Mouse (Mus musculus) midbrain, embryonic 15.5 days (tissue): ENCODE measurements around the gene Gm30737. TPM values are rescaled to one million over a fixed set of nuclear protein-coding genes. Genes with fewer than 3 reads are reported as not detected.
"Not testable (repeated sequence)": the region's sequence is repeated elsewhere in the genome, so short reads cannot be mapped to it uniquely, and the experiment has no call there.

Experiments used
- ATAC-seq: fragments of 200-750 bp; cut with Nextera tagmentation; replicated peaks from 2 replicates; pipeline ENCODE4 v1.8.0; 2017; ENCODE audit warnings: moderate TSS enrichment
- H3K27ac ChIP-seq: fragments of 300-500 bp; sonication (generic); 2 replicates; pipeline ENCODE4 v1.5.1; 2015; ENCODE audit warnings: mild to moderate bottlenecking, inconsistent platforms
- H3K27me3 ChIP-seq: fragments of 300-500 bp; sonication (generic); replicated peaks from 2 replicates; pipeline ENCODE4 v1.6.1; 2015; ENCODE audit warnings: inconsistent platforms
- H3K36me3 ChIP-seq: fragments of 300-500 bp; sonication (generic); replicated peaks from 2 replicates; pipeline ENCODE4 v1.6.1; 2015; ENCODE audit warnings: inconsistent platforms
- H3K4me1 ChIP-seq: fragments of 300-500 bp; sonication (generic); 2 replicates; pipeline ENCODE4 v1.6.1; 2015; ENCODE audit warnings: inconsistent platforms
- H3K4me2 ChIP-seq: fragments of 300-500 bp; sonication (generic); 2 replicates; pipeline ENCODE4 v1.6.1; 2015; ENCODE audit warnings: inconsistent platforms, mild to moderate bottlenecking, moderate library complexity
- H3K4me3 ChIP-seq: fragments of 300-500 bp; sonication (generic); 2 replicates; pipeline ENCODE4 v1.5.1; 2015; ENCODE audit warnings: mild to moderate bottlenecking, inconsistent platforms
- H3K9ac ChIP-seq: fragments of 300-500 bp; sonication (generic); 2 replicates; pipeline ENCODE4 v1.6.1; 2015; ENCODE audit warnings: mild to moderate bottlenecking, inconsistent platforms
- H3K9me3 ChIP-seq: fragments of 300-500 bp; sonication (generic); 2 replicates; pipeline ENCODE4 v1.6.1; 2016; ENCODE audit warnings: inconsistent platforms
- WGBS: fragments of 180-500 bp; shearing (Covaris S2); methylation state at CpG from one replicate; pipeline ENCODE4 v1.1.7; 2015; ENCODE audit warnings: mixed read lengths; 5-methylcytosine and 5-hydroxymethylcytosine counted together
- polyA plus RNA-seq: library from polyadenylated mRNA; unstranded; fragments of >200 nt; fragmentation: Nextera tagmentation; extraction: Ambion mirVana; gene quantifications from 2 replicates; pipeline ENCODE4 v1.2.1, GENCODE M21; 2015

The Gm30737 gene
- polyA plus RNA-seq, result not detected in 2 replicates

GRCm38 (mm10) chrY:14400410-14400809 lies at the start of gene Gm30737:
TSS of gene Gm30737 (plus strand) at chrY:14400710.
- not testable (repeated sequence) for ATAC-seq, H3K4me2 ChIP-seq, H3K4me1 ChIP-seq, H3K4me3 ChIP-seq, H3K27ac ChIP-seq, H3K9me3 ChIP-seq, H3K27me3 ChIP-seq, H3K9ac ChIP-seq, H3K36me3 ChIP-seq
- no CpG with 5 or more reads among the region's 7 CpGs for WGBS
